Mouse (Mus musculus): Measurements from ENCODE around the gene Gm19668. TPM values are rescaled to one million over a fixed set of nuclear protein-coding genes. Genes with fewer than 3 reads are reported as not detected.

Gene Gm19668
- not detected in 2 replicates for polyA plus RNA-seq (2012; ENCODE audit: insufficient read depth, insufficient read length, missing spikeins)

- no peaks in the 10 kb centered on the region for H3K4me1 ChIP-seq (ENCODE audit: control insufficient read depth, insufficient read depth, low read length)
- no peak within 1 kb of the TSS for H3K4me3 ChIP-seq (ENCODE audit: insufficient read depth, low read length)
- no peak within 1 kb of the TSS for H3K27ac ChIP-seq (ENCODE audit: insufficient read depth, low read depth, low read length)
- no peak for TF ChIP-seq POLR2A (IDR thresholded peaks at IDR 0.05; ENCODE audit: borderline replicate concordance, low read depth, low read length)
- TF ChIP-seq CTCF (IDR thresholded peaks at IDR 0.05; ENCODE audit: low read depth, low read length), result no peak
Measured at GRCm38 (mm10) chr10:77798921-77799508, at the start of gene Gm19668. Gene Gm19668, minus strand, starts transcription at chr10:77799133.

GRCm38 (mm10) chr10:77847538-77847937 is 48.6 kb upstream of the Gm19668 start:
- no peak overlapping the region for H3K27ac ChIP-seq (ENCODE audit: insufficient read depth, low read depth, low read length)
- peaks cover 11% of the 10 kb centered on the region for H3K4me1 ChIP-seq (ENCODE audit: control insufficient read depth, insufficient read depth, low read length)
- no peak overlapping the region for H3K4me3 ChIP-seq (ENCODE audit: insufficient read depth, low read length)
- TF ChIP-seq CTCF (IDR thresholded peaks at IDR 0.05; ENCODE audit: low read depth, low read length) (no peak), POLR2A (IDR thresholded peaks at IDR 0.05; ENCODE audit: borderline replicate concordance, low read depth, low read length) (no peak)

GRCm38 (mm10) chr10:77846961-77847360 is 48.0 kb upstream of the Gm19668 start:
- peaks cover 11% of the 10 kb centered on the region for H3K4me1 ChIP-seq (ENCODE audit: control insufficient read depth, insufficient read depth, low read length)
- H3K27ac ChIP-seq (ENCODE audit: insufficient read depth, low read depth, low read length), result no peak overlapping the region
- no peak overlapping the region for H3K4me3 ChIP-seq (ENCODE audit: insufficient read depth, low read length)
- TF ChIP-seq CTCF (IDR thresholded peaks at IDR 0.05; ENCODE audit: low read depth, low read length), result no peak
- TF ChIP-seq POLR2A (IDR thresholded peaks at IDR 0.05; ENCODE audit: borderline replicate concordance, low read depth, low read length), result no peak

- TF ChIP-seq CTCF (IDR thresholded peaks at IDR 0.05; ENCODE audit: low read depth, low read length), result no peak
- Histone ChIP-seq H3K4me3 (ENCODE audit: insufficient read depth, low read length) (no peak within 1 kb of the TSS), H3K27ac (ENCODE audit: insufficient read depth, low read depth, low read length) (no peak within 1 kb of the TSS), H3K4me1 (ENCODE audit: control insufficient read depth, insufficient read depth, low read length) (peaks cover 10% of the 10 kb centered on the region)
Measured at GRCm38 (mm10) chr10:77846503-77846902, 47.6 kb upstream of the Gm19668 start, which contains the start of gene Gm36176. Gene Gm36176, plus strand, starts transcription at chr10:77846803.

GRCm38 (mm10) chr10:77839006-77839405 is 40.1 kb upstream of the Gm19668 start:
- Histone ChIP-seq H3K4me3 (ENCODE audit: insufficient read depth, low read length) (no peak overlapping the region), H3K4me1 (ENCODE audit: control insufficient read depth, insufficient read depth, low read length) (no peaks in the 10 kb centered on the region), H3K27ac (ENCODE audit: insufficient read depth, low read depth, low read length) (no peak overlapping the region)
- no peak for TF ChIP-seq CTCF (IDR thresholded peaks at IDR 0.05; ENCODE audit: low read depth, low read length)
- TF ChIP-seq POLR2A (IDR thresholded peaks at IDR 0.05; ENCODE audit: borderline replicate concordance, low read depth, low read length), result no peak

GRCm38 (mm10) chr10:77835647-77836046 is 36.7 kb upstream of the Gm19668 start, which contains the start of gene Krtap10-10:
Gene Krtap10-10, plus strand, starts transcription at chr10:77835947.
- no peak within 1 kb of the TSS for H3K27ac ChIP-seq (ENCODE audit: insufficient read depth, low read depth, low read length)
- no peak within 1 kb of the TSS for H3K4me3 ChIP-seq (ENCODE audit: insufficient read depth, low read length)
- H3K4me1 ChIP-seq (ENCODE audit: control insufficient read depth, insufficient read depth, low read length), result no peaks in the 10 kb centered on the region
- TF ChIP-seq CTCF (IDR thresholded peaks at IDR 0.05; ENCODE audit: low read depth, low read length) (no peak), POLR2A (IDR thresholded peaks at IDR 0.05; ENCODE audit: borderline replicate concordance, low read depth, low read length) (no peak)

GRCm38 (mm10) chr10:77826951-77827350 is 28.0 kb upstream of the Gm19668 start, which contains the start of gene Krtap10-4:
Gene Krtap10-4, minus strand, starts transcription at chr10:77827095.
- TF ChIP-seq POLR2A (IDR thresholded peaks at IDR 0.05; ENCODE audit: borderline replicate concordance, low read depth, low read length), result no peak
- TF ChIP-seq CTCF (IDR thresholded peaks at IDR 0.05; ENCODE audit: low read depth, low read length), result no peak
- Histone ChIP-seq H3K27ac (ENCODE audit: insufficient read depth, low read depth, low read length) (no peak within 1 kb of the TSS), H3K4me3 (ENCODE audit: insufficient read depth, low read length) (no peak within 1 kb of the TSS), H3K4me1 (ENCODE audit: control insufficient read depth, insufficient read depth, low read length) (no peaks in the 10 kb centered on the region)

- no peak overlapping the region for H3K27ac ChIP-seq (ENCODE audit: insufficient read depth, low read depth, low read length)
- no peak overlapping the region for H3K4me3 ChIP-seq (ENCODE audit: insufficient read depth, low read length)
- no peaks in the 10 kb centered on the region for H3K4me1 ChIP-seq (ENCODE audit: control insufficient read depth, insufficient read depth, low read length)
- TF ChIP-seq POLR2A (IDR thresholded peaks at IDR 0.05; ENCODE audit: borderline replicate concordance, low read depth, low read length) (no peak), CTCF (IDR thresholded peaks at IDR 0.05; ENCODE audit: low read depth, low read length) (no peak)
Measured at GRCm38 (mm10) chr10:77819203-77819602, 20.3 kb upstream of the Gm19668 start.

GRCm38 (mm10) chr10:77818523-77818922 is 19.6 kb upstream of the Gm19668 start:
- no peak for TF ChIP-seq CTCF (IDR thresholded peaks at IDR 0.05; ENCODE audit: low read depth, low read length)
- TF ChIP-seq POLR2A (IDR thresholded peaks at IDR 0.05; ENCODE audit: borderline replicate concordance, low read depth, low read length), result no peak
- Histone ChIP-seq H3K4me1 (ENCODE audit: control insufficient read depth, insufficient read depth, low read length) (no peaks in the 10 kb centered on the region), H3K27ac (ENCODE audit: insufficient read depth, low read depth, low read length) (no peak overlapping the region), H3K4me3 (ENCODE audit: insufficient read depth, low read length) (no peak overlapping the region)

GRCm38 (mm10) chr10:77815514-77815913 is 16.6 kb upstream of the Gm19668 start:
- H3K4me1 ChIP-seq (ENCODE audit: control insufficient read depth, insufficient read depth, low read length), result no peaks in the 10 kb centered on the region
- no peak for TF ChIP-seq POLR2A (IDR thresholded peaks at IDR 0.05; ENCODE audit: borderline replicate concordance, low read depth, low read length)
- TF ChIP-seq CTCF (IDR thresholded peaks at IDR 0.05; ENCODE audit: low read depth, low read length), result peak; percentile 50; the same call in 1 of the 2 replicates
- H3K27ac ChIP-seq (ENCODE audit: insufficient read depth, low read depth, low read length), result no peak overlapping the region
- no peak overlapping the region for H3K4me3 ChIP-seq (ENCODE audit: insufficient read depth, low read length)

Data from bone marrow macrophage, adult 2 months (primary cell).